Mouse (Mus musculus) MEL (cell line): ENCODE measurements around the gene Unc13c.

ENCODE experiments used
- BHLHE40 ChIP-seq: IDR thresholded peaks from 2 replicates; pipeline ENCODE4 v1.6.1; 2012; ENCODE audit warnings: low read depth, mild to moderate bottlenecking, inconsistent platforms, low read length, improper control_type of control experiment, borderline replicate concordance
- CHD1 ChIP-seq: IDR thresholded peaks from 2 replicates; pipeline ENCODE4 v1.6.1; 2012; ENCODE audit warnings: low read depth, mild to moderate bottlenecking, inconsistent platforms, low read length, improper control_type of control experiment
- CTCF ChIP-seq, 3 experiments: IDR thresholded peaks in 2 of 3; conservative IDR thresholded peaks in 1 of 3; 2 replicates each; pipeline ENCODE4 v1.5.1; 2011 to 2012; ENCODE audit warnings: low read length in 3 of 3, low read depth in 2 of 3, mild to moderate bottlenecking in 2 of 3, improper control_type of control experiment in 1 of 3, inconsistent platforms in 1 of 3, mixed read lengths in 1 of 3, moderate library complexity in 1 of 3; ENCODE audit not compliant: control insufficient read depth in 1 of 3, insufficient read depth in 1 of 3, poor library complexity in 1 of 3, severe bottlenecking in 1 of 3
- EP300 ChIP-seq, 2 experiments: IDR thresholded peaks; 2 replicates each; pipeline ENCODE4 v1.6.1; 2011; ENCODE audit warnings: improper control_type of control experiment in 2 of 2, low read length in 2 of 2, low read depth in 1 of 2, mild to moderate bottlenecking in 1 of 2
- ETS1 ChIP-seq: IDR thresholded peaks from 2 replicates; pipeline ENCODE4 v1.6.1; 2012; ENCODE audit warnings: low read depth, mild to moderate bottlenecking, inconsistent platforms, low read length, improper control_type of control experiment, moderate library complexity
- GABPA ChIP-seq: IDR thresholded peaks from 2 replicates; pipeline ENCODE4 v1.6.1; 2012; ENCODE audit warnings: low read depth, mild to moderate bottlenecking, inconsistent platforms, low read length, improper control_type of control experiment, moderate library complexity
- GATA1 ChIP-seq: IDR thresholded peaks from 2 replicates; pipeline ENCODE4 v1.6.1; 2011; ENCODE audit warnings: low read depth, low read length, improper control_type of control experiment
- POLR2A ChIP-seq, 2 experiments: IDR thresholded peaks; 2 replicates each; pipeline ENCODE4 v1.6.1; 2011 to 2012; ENCODE audit warnings: low read length in 2 of 2, mild to moderate bottlenecking in 2 of 2, control low read depth in 1 of 2, improper control_type of control experiment in 1 of 2, low read depth in 1 of 2, moderate library complexity in 1 of 2; ENCODE audit not compliant: control insufficient read depth in 1 of 2, insufficient read depth in 1 of 2, poor library complexity in 1 of 2
- ZC3H11A ChIP-seq: IDR thresholded peaks from 2 replicates; pipeline ENCODE4 v1.6.1; 2012; ENCODE audit warnings: low read depth, mild to moderate bottlenecking, inconsistent platforms, low read length, improper control_type of control experiment

- TF ChIP-seq GABPA: no peak
- no peak for TF ChIP-seq CHD1
- TF ChIP-seq CTCF (IDR thresholded peaks at IDR 0.05 in 2 of 3, conservative IDR thresholded peaks at IDR 0.05 in 1 of 3; ENCODE audit: control insufficient read depth in 1 of 3, insufficient read depth in 1 of 3, low read depth in 2 of 3, low read length in 3 of 3, poor library complexity in 1 of 3, severe bottlenecking in 1 of 3): no peak
- TF ChIP-seq ZC3H11A: no peak
- TF ChIP-seq EP300 (IDR thresholded peaks at IDR 0.05; ENCODE audit: low read depth in 1 of 2, low read length in 2 of 2): no peak
- no peak for TF ChIP-seq ETS1
- TF ChIP-seq BHLHE40: no peak
- TF ChIP-seq POLR2A (IDR thresholded peaks at IDR 0.05; ENCODE audit: control insufficient read depth in 1 of 2, insufficient read depth in 1 of 2, low read depth in 1 of 2, low read length in 2 of 2, poor library complexity in 1 of 2): no peak
- TF ChIP-seq GATA1: no peak
These were observed 16.4 kb downstream of the Unc13c start for GRCm38 (mm10) chr9:73952331-73952730.
